Mouse (Mus musculus) megakaryocyte, embryonic 14.5 days (primary cell): ENCODE results near the gene Gm20388. TPM values are rescaled to one million over a fixed set of nuclear protein-coding genes. Genes with fewer than 3 reads are reported as not detected.

Source experiments
- H3K27me3 ChIP-seq: replicated peaks from 2 replicates; pipeline ENCODE3; 2012; ENCODE audit warnings: inconsistent platforms
- H3K36me3 ChIP-seq: replicated peaks from 2 replicates; pipeline ENCODE3; 2012; ENCODE audit warnings: low read length, inconsistent platforms, mixed read lengths
- H3K4me1 ChIP-seq: 2 replicates; pipeline ENCODE4 v1.6.1; 2012; ENCODE audit warnings: inconsistent platforms
- H3K4me3 ChIP-seq: replicated peaks from 2 replicates; pipeline ENCODE3; 2012; ENCODE audit warnings: moderate library complexity, mild to moderate bottlenecking, inconsistent platforms
- H3K9me3 ChIP-seq: 2 replicates; pipeline ENCODE4 v1.6.1; 2012; ENCODE audit warnings: inconsistent platforms
- FLI1 ChIP-seq: IDR thresholded peaks from 2 replicates; pipeline ENCODE4 v1.6.1; 2012; ENCODE audit warnings: low read length, inconsistent platforms, mixed read lengths
- GATA1 ChIP-seq: IDR thresholded peaks from 3 replicates; pipeline ENCODE4 v1.6.1; 2012; ENCODE audit warnings: mixed read lengths, low read length, inconsistent platforms, borderline replicate concordance
- polyA plus RNA-seq: library from polyadenylated mRNA; stranded (reverse); fragments of >175 nt; gene quantifications from 2 replicates; pipeline ENCODE4 v1.2.3, GENCODE M21; 2012; ENCODE audit warnings: low replicate concordance; ENCODE audit not compliant: insufficient read depth

Gm20388 gene
- polyA plus RNA-seq, 1 experiment = 111 TPM

DNA sequence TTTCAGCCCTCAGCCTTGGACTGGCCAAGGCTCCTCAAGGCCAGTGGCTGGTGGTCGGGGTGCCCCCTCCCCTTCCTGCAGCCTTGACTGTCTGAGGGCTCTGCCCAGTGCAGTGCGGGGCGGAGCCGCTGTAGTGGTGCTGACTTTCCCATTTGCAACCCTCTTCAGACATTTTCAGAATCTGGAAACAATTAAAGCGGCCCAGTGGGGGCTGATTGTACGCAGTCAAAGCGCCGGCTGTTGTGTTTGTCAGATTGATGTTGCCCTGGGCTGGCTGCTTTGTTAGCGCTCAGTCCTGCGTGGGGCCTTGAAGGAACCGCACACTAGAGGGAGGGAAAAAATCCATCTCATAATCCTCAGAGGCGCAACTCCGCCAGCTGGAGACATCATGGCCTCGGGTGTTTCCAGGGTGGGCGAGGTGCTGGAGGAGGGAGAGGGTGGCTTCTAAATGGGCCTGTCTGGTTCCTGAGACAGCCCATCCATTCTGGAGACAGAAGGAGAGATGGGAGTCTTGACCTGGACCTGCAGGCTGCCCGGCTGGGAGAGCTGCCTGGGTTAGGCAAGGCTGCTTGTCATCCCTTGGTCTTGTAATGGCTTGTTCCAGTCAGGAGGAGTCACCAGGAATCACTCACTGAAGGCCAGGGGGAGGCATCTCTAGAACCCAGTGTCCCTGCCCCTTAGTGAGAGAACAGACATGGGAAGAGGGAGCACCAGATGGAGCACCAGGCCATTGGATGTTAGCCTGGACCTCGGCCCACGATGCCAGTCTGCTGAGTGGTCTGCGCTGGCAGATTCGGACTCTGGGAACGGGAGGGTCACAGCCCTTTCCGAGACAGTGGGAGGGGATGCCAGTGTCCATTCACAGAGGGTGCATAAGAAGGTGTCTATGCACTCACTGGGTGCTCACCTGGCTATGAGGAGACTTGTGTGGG lies 388.2 kb downstream of the Gm20388 start:
- H3K9me3 ChIP-seq = no peaks in the 10 kb centered on the region
- no peak overlapping the region for H3K4me3 ChIP-seq
- peaks cover 59% of the 10 kb centered on the region for H3K4me1 ChIP-seq
- TF ChIP-seq GATA1 (no peak), FLI1 (no peak)
- H3K36me3 ChIP-seq = no peaks in the 10 kb centered on the region
- peaks cover 16% of the 10 kb centered on the region for H3K27me3 ChIP-seq

DNA sequence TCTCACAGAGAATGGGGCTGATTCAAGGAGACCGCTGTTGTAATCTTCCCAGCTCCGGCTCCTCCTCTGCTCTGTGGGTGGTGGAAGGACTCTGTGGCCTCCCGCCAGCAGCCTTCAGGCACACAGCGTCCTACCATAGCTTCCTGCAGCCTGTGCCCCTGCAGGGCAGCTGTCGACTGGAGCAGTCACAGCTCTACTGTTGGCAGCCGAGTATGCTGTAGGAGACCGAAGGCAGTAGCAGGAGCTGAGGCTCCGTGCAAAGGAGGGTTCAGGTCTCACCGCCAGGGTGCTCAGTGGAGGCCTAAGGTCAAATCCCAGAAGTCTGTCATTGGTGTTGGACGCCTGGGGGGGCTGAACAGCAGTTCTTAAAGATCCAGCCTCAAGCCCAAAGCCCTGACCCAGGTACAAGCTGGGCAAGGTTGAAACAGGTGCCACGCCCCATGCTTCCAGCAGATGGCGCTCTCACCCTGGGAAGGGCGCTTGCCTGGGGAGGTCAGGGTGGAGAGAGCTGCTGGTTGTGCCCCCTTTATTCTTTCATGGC lies 390.0 kb downstream of the Gm20388 start:
- Histone ChIP-seq H3K36me3 (no peaks in the 10 kb centered on the region), H3K27me3 (peaks cover 22% of the 10 kb centered on the region), H3K4me3 (peak overlapping the region; percentile 84), H3K9me3 (no peaks in the 10 kb centered on the region), H3K4me1 (peaks cover 41% of the 10 kb centered on the region)
- TF ChIP-seq FLI1 (no peak), GATA1 (no peak)

DNA sequence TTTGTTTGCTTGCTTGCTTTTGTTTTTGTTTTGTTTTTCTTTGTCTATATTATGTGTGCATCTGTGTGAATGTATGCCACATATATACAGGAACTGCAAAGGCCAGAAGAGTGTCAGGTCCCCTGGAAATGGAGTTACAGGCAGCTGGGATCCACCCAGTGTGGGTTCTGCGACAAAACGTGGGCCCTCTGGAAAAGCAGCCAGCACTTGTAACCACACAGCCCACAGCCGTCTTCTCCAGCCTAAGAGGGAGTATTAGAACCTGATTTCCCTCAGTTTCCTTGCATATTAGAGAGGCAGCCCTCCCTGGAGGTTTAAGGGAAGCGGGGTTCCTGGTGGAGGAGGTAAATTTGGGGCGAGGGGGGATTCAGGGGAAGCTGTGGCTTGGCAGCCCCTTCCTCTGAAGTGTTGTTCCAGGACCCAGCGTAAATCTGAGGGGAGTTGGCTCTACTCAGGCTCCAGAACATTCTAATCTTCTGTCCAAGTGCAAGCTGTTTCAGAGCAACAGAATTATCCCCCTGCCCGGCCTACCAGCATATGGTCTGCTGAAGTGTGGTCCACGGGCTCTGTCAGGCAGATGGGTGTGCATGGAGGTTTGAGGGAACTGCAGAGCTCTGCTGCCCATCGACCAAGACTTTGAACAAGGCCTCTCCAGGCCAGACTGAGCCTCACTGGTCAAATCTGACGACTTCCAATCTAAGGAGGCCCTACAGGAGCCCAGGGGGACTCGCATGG lies 392.5 kb downstream of the Gm20388 start:
- Histone ChIP-seq H3K36me3 (no peaks in the 10 kb centered on the region), H3K4me1 (peaks cover 50% of the 10 kb centered on the region), H3K4me3 (no peak overlapping the region), H3K9me3 (no peaks in the 10 kb centered on the region), H3K27me3 (peaks cover 24% of the 10 kb centered on the region)
- no peak for TF ChIP-seq FLI1
- no peak for TF ChIP-seq GATA1

DNA sequence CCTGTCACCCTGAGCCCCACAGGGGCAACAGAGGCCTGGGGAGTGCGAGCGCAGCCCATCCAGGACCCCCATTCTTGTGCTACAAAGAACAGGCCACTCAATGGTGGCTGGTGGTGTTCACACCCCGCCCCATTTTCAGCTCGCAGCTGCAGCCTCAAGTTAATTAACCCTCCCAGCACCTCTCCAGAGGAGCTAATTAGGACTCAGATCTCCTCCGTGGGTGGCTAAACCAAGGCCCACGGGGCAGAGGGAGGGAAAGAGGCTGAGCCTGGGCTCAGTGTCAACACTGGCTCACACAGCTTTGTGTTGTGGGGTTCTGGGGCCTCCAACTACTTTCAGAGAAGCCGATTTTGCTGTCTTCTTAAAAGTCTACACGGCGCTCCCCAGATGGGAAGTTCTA lies 393.5 kb downstream of the Gm20388 start:
- no peaks in the 10 kb centered on the region for H3K9me3 ChIP-seq
- TF ChIP-seq GATA1 (no peak), FLI1 (no peak)
- H3K4me1 ChIP-seq = peaks cover 56% of the 10 kb centered on the region
- H3K4me3 ChIP-seq = no peak overlapping the region
- H3K27me3 ChIP-seq = peaks cover 30% of the 10 kb centered on the region
- no peaks in the 10 kb centered on the region for H3K36me3 ChIP-seq

DNA sequence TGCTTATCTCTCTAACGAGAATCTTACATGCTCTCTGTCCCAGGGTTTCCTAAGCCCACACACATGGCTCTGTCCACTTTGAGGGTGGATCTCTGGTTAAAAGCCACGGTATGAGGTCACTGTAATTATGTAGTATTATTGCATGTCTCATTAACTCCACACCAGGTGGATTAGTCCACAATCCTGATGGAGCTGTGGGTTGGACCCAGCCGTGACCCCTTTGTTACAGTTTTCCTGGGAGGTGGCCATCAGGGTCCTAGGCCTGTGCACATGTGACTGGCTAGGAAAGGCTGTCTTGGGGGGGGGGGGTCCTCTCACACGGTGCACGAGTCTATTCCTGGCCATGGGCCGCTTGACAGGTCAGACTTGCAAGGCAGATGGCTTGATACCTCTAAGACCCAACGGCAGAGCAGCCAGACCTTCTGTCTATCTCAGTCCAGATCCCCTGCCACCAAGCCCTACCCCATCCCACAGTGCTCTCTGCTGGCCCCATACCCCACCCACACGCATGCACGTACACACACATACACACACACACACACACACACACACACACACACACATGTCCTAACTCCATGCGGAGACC lies 395.3 kb downstream of the Gm20388 start:
- Histone ChIP-seq H3K27me3 (peaks cover 40% of the 10 kb centered on the region), H3K4me3 (no peak overlapping the region)
- no peak for TF ChIP-seq GATA1
- no peak for TF ChIP-seq FLI1

DNA sequence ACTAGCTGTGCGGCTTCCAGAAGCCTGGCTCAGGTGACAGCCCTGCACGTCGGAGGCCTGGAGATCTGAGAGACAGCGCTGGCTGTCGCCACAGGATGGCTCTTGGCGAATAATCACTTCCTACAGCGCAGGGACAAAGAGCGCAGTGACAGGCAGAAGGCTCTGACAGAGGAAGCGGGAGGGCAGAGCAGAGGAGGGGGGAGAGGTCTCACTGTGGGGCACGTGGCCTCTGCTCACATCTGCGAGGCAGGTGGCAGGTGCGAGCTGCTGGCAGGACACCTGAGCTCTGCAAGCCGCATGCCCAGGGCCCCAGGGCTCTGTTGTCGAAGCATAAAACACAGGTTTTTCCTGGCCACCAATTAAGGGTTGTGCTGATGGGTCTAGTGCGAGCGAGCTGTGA lies 396.5 kb downstream of the Gm20388 start:
- TF ChIP-seq FLI1 = no peak
- no peak for TF ChIP-seq GATA1
- Histone ChIP-seq H3K4me3 (peak overlapping the region; percentile 86), H3K27me3 (peaks cover 45% of the 10 kb centered on the region), H3K9me3 (no peaks in the 10 kb centered on the region), H3K36me3 (no peaks in the 10 kb centered on the region), H3K4me1 (peaks cover 44% of the 10 kb centered on the region)

More for the DNA sequence above, 395.3 kb downstream of the Gm20388 start:
- H3K36me3 ChIP-seq = no peaks in the 10 kb centered on the region
- H3K4me1 ChIP-seq = peaks cover 46% of the 10 kb centered on the region
- no peaks in the 10 kb centered on the region for H3K9me3 ChIP-seq

DNA sequence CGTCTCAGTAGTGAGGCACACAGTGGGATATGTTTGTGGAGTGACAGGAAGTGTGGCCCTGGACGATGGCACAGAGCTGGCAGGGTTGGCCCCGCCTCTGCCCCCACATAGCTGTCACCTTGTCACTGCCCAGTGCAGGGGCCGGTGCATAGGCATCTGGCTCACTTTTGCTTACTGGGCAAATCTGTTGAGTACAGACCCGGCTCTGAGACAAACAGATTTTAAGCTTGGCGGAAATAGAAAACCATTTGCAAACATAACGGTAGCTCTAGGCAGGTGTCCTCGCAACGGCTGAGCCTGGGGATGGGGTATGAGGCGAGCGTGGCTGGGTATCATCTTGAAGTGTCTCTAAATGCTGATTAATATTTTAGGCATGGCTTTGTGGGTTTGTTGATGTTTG lies 396.9 kb downstream of the Gm20388 start:
- Histone ChIP-seq H3K27me3 (peaks cover 46% of the 10 kb centered on the region), H3K4me3 (peak overlapping the region; percentile 86)
- TF ChIP-seq FLI1 (no peak), GATA1 (no peak)

DNA sequence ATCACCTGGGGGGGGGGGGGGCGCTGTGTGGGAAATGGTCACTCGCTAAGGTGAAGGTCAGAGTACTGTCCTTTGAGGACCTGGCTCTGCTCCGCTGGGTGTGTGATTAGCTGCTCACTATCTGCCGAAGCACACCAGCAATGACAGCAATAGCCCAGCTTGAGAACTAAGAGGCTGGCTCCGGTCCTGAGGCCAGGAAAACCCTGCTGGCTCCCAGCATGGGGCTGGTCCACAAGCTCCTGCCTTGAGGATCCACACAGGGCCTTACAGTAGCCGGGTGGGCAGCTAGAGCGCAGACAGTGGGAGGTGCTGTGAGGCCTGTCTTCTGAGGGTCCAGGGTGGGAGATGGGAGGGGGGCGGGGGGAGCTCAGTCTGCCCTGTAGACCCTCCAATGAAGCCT lies 397.5 kb downstream of the Gm20388 start:
- no peaks in the 10 kb centered on the region for H3K9me3 ChIP-seq
- no peak overlapping the region for H3K4me3 ChIP-seq
- no peaks in the 10 kb centered on the region for H3K36me3 ChIP-seq
- H3K27me3 ChIP-seq = peaks cover 46% of the 10 kb centered on the region
- TF ChIP-seq GATA1 (no peak), FLI1 (no peak)
- peaks cover 52% of the 10 kb centered on the region for H3K4me1 ChIP-seq

More for the DNA sequence above, 396.9 kb downstream of the Gm20388 start:
- Histone ChIP-seq H3K9me3 (no peaks in the 10 kb centered on the region), H3K36me3 (no peaks in the 10 kb centered on the region), H3K4me1 (peaks cover 48% of the 10 kb centered on the region)

DNA sequence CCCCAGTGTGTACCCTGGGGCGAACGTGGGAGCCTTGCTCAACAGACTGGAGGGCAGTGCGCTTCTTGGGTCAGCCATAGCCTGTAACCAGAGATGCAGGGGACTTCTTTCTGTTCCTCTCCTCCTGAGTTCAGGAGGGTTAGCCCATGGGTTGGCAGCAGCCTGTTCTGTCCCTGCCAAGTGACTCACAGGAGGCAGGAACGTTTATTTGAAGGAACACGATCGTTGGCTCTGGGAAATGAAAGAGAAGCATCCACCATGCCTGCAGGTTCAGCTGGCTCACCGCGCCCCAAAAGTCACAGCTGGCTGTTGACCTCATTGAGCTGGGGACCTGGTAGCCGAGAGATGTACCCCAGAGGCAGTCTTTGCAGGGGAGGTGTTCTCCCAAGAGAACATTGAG lies 397.9 kb downstream of the Gm20388 start:
- Histone ChIP-seq H3K4me3 (no peak overlapping the region), H3K4me1 (peaks cover 50% of the 10 kb centered on the region), H3K9me3 (no peaks in the 10 kb centered on the region), H3K27me3 (peaks cover 46% of the 10 kb centered on the region), H3K36me3 (no peaks in the 10 kb centered on the region)
- TF ChIP-seq GATA1 (no peak), FLI1 (no peak)

DNA sequence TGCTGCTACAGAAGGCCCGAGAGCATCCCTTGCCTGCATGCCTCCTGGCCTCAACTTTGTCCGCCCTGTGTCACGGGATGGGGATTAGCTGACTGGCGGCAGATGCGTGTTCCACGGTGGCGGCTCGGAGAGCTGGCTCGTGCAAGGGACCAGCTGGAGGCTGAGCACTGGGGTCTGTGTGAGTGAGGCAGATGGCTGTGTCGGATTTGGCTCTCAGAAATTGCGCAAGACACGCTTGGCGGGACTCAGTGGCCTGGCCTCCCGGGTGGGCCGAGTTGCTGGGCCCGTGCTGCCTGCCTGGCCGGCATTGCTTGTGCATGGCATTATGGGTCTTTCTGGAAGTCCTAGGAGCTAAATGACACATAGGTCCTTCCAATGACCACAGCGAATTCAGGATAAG lies 398.7 kb downstream of the Gm20388 start:
- TF ChIP-seq FLI1 (no peak), GATA1 (no peak)
- no peaks in the 10 kb centered on the region for H3K36me3 ChIP-seq
- H3K4me3 ChIP-seq = no peak overlapping the region
- H3K9me3 ChIP-seq = no peaks in the 10 kb centered on the region
- H3K4me1 ChIP-seq = peaks cover 53% of the 10 kb centered on the region
- H3K27me3 ChIP-seq = peaks cover 47% of the 10 kb centered on the region
